Mouse (Mus musculus): ENCODE data around the gene Rbbp5.

DNA sequence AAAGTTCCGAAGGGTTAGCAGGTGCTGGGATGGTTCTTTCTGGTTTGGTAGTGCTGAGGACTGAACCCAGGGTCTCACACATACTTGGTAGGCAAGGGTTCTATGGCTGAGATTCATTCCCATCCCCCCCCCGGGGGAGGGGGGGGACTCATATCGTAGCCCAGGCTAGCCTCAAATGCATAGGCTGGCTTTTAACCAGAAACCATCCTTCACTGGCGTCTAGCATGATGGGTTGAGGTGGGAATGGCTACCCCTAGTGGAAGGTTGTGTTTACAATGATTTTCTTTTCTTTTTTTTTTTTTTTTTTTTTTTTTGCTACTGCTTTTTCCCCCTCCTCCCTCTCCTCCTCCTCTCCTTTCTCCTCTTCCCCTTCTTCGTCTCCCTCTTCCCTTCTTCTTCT is 4.6 kb upstream of the Rbbp5 start:
- TF ChIP-seq CTCF (IDR thresholded peaks at IDR 0.05; ENCODE audit: extremely low read depth, insufficient read depth, insufficient read length, insufficient replicate concordance) (no peak), POLR2A (IDR thresholded peaks at IDR 0.05; ENCODE audit: low read depth, low read length) (no peak)

Measured in spleen, adult 2 months (tissue).